11 mouse cellular contexts compared by ENCODE assay signal in genomic region chr1:190270784-190271385, GRCm38 (mm10).
"Had no signal": no experiment of that assay in that cellular context is flagged by ENCODE, and none has a peak within 500 bp of the region (broad histone marks: within the 10 kb centered on the region; RNA-seq: fewer than 3 reads in every experiment).

No protein-coding gene starts in this region.

- H3K9me3 ChIP-seq: limb, embryonic 13.5 days; liver, embryonic 15.5 days had no signal

- H3K27me3 ChIP-seq: liver, embryonic 15.5 days had no signal

- DNase-seq: kidney, adult 2 months; kidney, postnatal 25 days; lung, adult 2 months; lung, postnatal 36 days; right cerebral cortex, adult 18-20 months; right cerebral cortex, postnatal 25 days; thymus, postnatal 36 days had no signal

- H3K9ac ChIP-seq: limb, embryonic 13.5 days; liver, embryonic 15.5 days had no signal

- H3K4me3 ChIP-seq: limb, embryonic 13.5 days; liver, embryonic 15.5 days had no signal

- H3K4me1 ChIP-seq: liver, embryonic 15.5 days had no signal

- ATAC-seq: intestine, embryonic 16.5 days; lung, postnatal 0 days had no signal

- H3K36me3 ChIP-seq: limb, embryonic 13.5 days; liver, embryonic 15.5 days had no signal

- H3K4me2 ChIP-seq: limb, embryonic 13.5 days; liver, embryonic 15.5 days had no signal

- H3K27ac ChIP-seq: limb, embryonic 13.5 days; liver, embryonic 15.5 days had no signal
